Mouse (Mus musculus) hindbrain, embryonic 14.5 days (tissue): Measurements from ENCODE around the gene Zbtb46. TPM values are rescaled to one million over a fixed set of nuclear protein-coding genes. Genes with fewer than 3 reads are reported as not detected.
A peak's percentile ranks its signal among the peaks of the same experiment; 100 is the strongest.

Source experiments
- ATAC-seq: fragments of 200-750 bp; cut with Nextera tagmentation; 2 replicates; pipeline ENCODE4 v1.8.0; 2017; ENCODE audit warnings: moderate number of reproducible peaks, mild to moderate bottlenecking, moderate TSS enrichment, moderate library complexity; ENCODE audit not compliant: low FRiP score
- DNase-seq: peaks from one replicate; pipeline ENCODE4 v3.0.0-alpha.2; 2015; ENCODE audit warnings: low spot score
- H3K27ac ChIP-seq: fragments of 300-500 bp; sonication (generic); 2 replicates; pipeline ENCODE4 v1.5.1; 2014; ENCODE audit warnings: mild to moderate bottlenecking, moderate library complexity
- H3K27me3 ChIP-seq: fragments of 300-500 bp; sonication (generic); 2 replicates; pipeline ENCODE4 v1.6.1; 2014; ENCODE audit warnings: mild to moderate bottlenecking, low read length, mixed read lengths; ENCODE audit not compliant: control insufficient read depth, insufficient read depth
- H3K36me3 ChIP-seq: fragments of 300-500 bp; sonication (generic); replicated peaks from 2 replicates; pipeline ENCODE4 v1.6.1; 2014; ENCODE audit not compliant: control insufficient read depth, insufficient read depth
- H3K4me1 ChIP-seq: fragments of 300-500 bp; sonication (generic); replicated peaks from 2 replicates; pipeline ENCODE4 v1.6.1; 2014; ENCODE audit warnings: antibody characterized with exemption, low read length, mixed read lengths; ENCODE audit not compliant: control insufficient read depth, insufficient read depth
- H3K4me2 ChIP-seq: fragments of 300-500 bp; sonication (generic); replicated peaks from 2 replicates; pipeline ENCODE4 v1.6.1; 2014; ENCODE audit warnings: mild to moderate bottlenecking, moderate library complexity
- H3K4me3 ChIP-seq: fragments of 300-500 bp; sonication (generic); replicated peaks from 2 replicates; pipeline ENCODE4 v1.5.1; 2014; ENCODE audit warnings: mild to moderate bottlenecking, low read length
- H3K9ac ChIP-seq: fragments of 300-500 bp; sonication (generic); 2 replicates; pipeline ENCODE4 v1.6.1; 2014
- H3K9me3 ChIP-seq: fragments of 300-500 bp; sonication (generic); 2 replicates; pipeline ENCODE4 v1.6.1; 2016; ENCODE audit warnings: low read length; ENCODE audit not compliant: control insufficient read depth
- WGBS: fragments of 180-500 bp; shearing (Covaris S2); extraction: QIAGEN DNeasy Blood & Tissue Kit; methylation state at CpG from one replicate; pipeline ENCODE4 v1.1.7; 2014; 5-methylcytosine and 5-hydroxymethylcytosine counted together
- polyA plus RNA-seq: library from polyadenylated mRNA; unstranded; fragments of >200 nt; fragmentation: Nextera tagmentation; extraction: Ambion mirVana; gene quantifications from 2 replicates; pipeline ENCODE4 v1.2.1, GENCODE M21; 2014

The Zbtb46 gene
- polyA plus RNA-seq, 1 experiment from 2014 or later: 19.2 TPM

GRCm38 (mm10) chr2:181492206-181492605 is 33.0 kb upstream of the Zbtb46 start:
- no peaks in the 10 kb centered on the region for H3K27me3 ChIP-seq
- no peak for DNase-seq
- H3K27ac ChIP-seq: no peak overlapping the region
- no peak overlapping the region for H3K4me2 ChIP-seq
- H3K36me3 ChIP-seq: no peaks in the 10 kb centered on the region
- H3K4me3 ChIP-seq: no peak overlapping the region
- no peak overlapping the region for H3K9ac ChIP-seq
- 0 out of 2 replicates have a peak, but pooled peaks cover 5% of the 10 kb centered on the region for H3K4me1 ChIP-seq
- ATAC-seq: no peak
- WGBS: 65% methylated on average over 3 of the region's 3 CpGs
- H3K9me3 ChIP-seq: no peaks in the 10 kb centered on the region

- 24% methylated on average over 7 of the region's 7 CpGs for WGBS
- no peak overlapping the region for H3K4me3 ChIP-seq
- H3K9me3 ChIP-seq: no peaks in the 10 kb centered on the region
- H3K4me1 ChIP-seq: 0 out of 2 replicates have a peak, but pooled peaks cover 5% of the 10 kb centered on the region
- DNase-seq (no peak), ATAC-seq (no peak)
- H3K9ac ChIP-seq: no peak overlapping the region
- H3K27ac ChIP-seq: no peak overlapping the region
- no peaks in the 10 kb centered on the region for H3K36me3 ChIP-seq
- H3K27me3 ChIP-seq: no peaks in the 10 kb centered on the region
- H3K4me2 ChIP-seq: no peak overlapping the region
Observed at GRCm38 (mm10) chr2:181491432-181492205, 32.4 kb upstream of the Zbtb46 start.

- Histone ChIP-seq H3K4me3 (no peak overlapping the region), H3K27me3 (no peaks in the 10 kb centered on the region), H3K4me1 (no peaks in the 10 kb centered on the region), H3K27ac (peak overlapping the region; percentile 33; the same call in 1 of the 2 replicates), H3K9me3 (no peaks in the 10 kb centered on the region), H3K4me2 (no peak overlapping the region), H3K36me3 (no peaks in the 10 kb centered on the region), H3K9ac (no peak overlapping the region)
- DNase-seq (no peak), ATAC-seq (no peak)
- 44% methylated on average over 5 of the region's 5 CpGs for WGBS
Observed at GRCm38 (mm10) chr2:181487338-181488277, 28.4 kb upstream of the Zbtb46 start.

- Histone ChIP-seq H3K4me2 (no peak overlapping the region), H3K27me3 (no peaks in the 10 kb centered on the region), H3K4me1 (no peaks in the 10 kb centered on the region), H3K9ac (no peak overlapping the region), H3K36me3 (no peaks in the 10 kb centered on the region), H3K4me3 (no peak overlapping the region), H3K9me3 (no peaks in the 10 kb centered on the region), H3K27ac (no peak overlapping the region)
- no peak for ATAC-seq
- DNase-seq: no peak
- 14% methylated on average over 1 of the region's 1 CpGs for WGBS
Observed at GRCm38 (mm10) chr2:181485741-181486140, 26.5 kb upstream of the Zbtb46 start.

GRCm38 (mm10) chr2:181484456-181485233 is 25.4 kb upstream of the Zbtb46 start:
- Histone ChIP-seq H3K27ac (no peak overlapping the region), H3K27me3 (no peaks in the 10 kb centered on the region), H3K9ac (no peak overlapping the region), H3K4me2 (no peak overlapping the region), H3K36me3 (no peaks in the 10 kb centered on the region), H3K9me3 (no peaks in the 10 kb centered on the region), H3K4me1 (no peaks in the 10 kb centered on the region), H3K4me3 (no peak overlapping the region)
- 71% methylated on average over 6 of the region's 6 CpGs for WGBS
- ATAC-seq: no peak
- DNase-seq: no peak

GRCm38 (mm10) chr2:181483562-181484318 is 24.5 kb upstream of the Zbtb46 start:
- ATAC-seq: no peak
- DNase-seq: no peak
- WGBS: 27% methylated on average over 7 of the region's 7 CpGs
- H3K4me2 ChIP-seq: no peak overlapping the region
- H3K27ac ChIP-seq: no peak overlapping the region
- H3K9ac ChIP-seq: no peak overlapping the region
- no peak overlapping the region for H3K4me3 ChIP-seq
- H3K9me3 ChIP-seq: no peaks in the 10 kb centered on the region
- no peaks in the 10 kb centered on the region for H3K4me1 ChIP-seq
- H3K27me3 ChIP-seq: no peaks in the 10 kb centered on the region
- H3K36me3 ChIP-seq: no peaks in the 10 kb centered on the region

- Histone ChIP-seq H3K27ac (no peak overlapping the region), H3K4me2 (no peak overlapping the region), H3K4me3 (no peak overlapping the region), H3K9ac (no peak overlapping the region), H3K27me3 (no peaks in the 10 kb centered on the region), H3K9me3 (no peaks in the 10 kb centered on the region), H3K36me3 (no peaks in the 10 kb centered on the region), H3K4me1 (no peaks in the 10 kb centered on the region)
- 61% methylated on average over 2 of the region's 2 CpGs for WGBS
- ATAC-seq (no peak), DNase-seq (no peak)
Observed at GRCm38 (mm10) chr2:181483120-181483519, 23.9 kb upstream of the Zbtb46 start.

- WGBS: 76% methylated on average over 1 of the region's 1 CpGs
- no peak overlapping the region for H3K4me2 ChIP-seq
- H3K27me3 ChIP-seq: no peaks in the 10 kb centered on the region
- no peak overlapping the region for H3K27ac ChIP-seq
- ATAC-seq (no peak), DNase-seq (no peak)
- H3K4me3 ChIP-seq: no peak overlapping the region
- H3K9ac ChIP-seq: no peak overlapping the region
- H3K4me1 ChIP-seq: no peaks in the 10 kb centered on the region
- no peaks in the 10 kb centered on the region for H3K36me3 ChIP-seq
- H3K9me3 ChIP-seq: no peaks in the 10 kb centered on the region
Observed at GRCm38 (mm10) chr2:181472256-181472827, 13.1 kb upstream of the Zbtb46 start.
